Mouse (Mus musculus): ENCODE results near the gene Runx3.

- TF ChIP-seq POLR2A (IDR thresholded peaks at IDR 0.05; ENCODE audit: control insufficient read depth, low read depth, low read length) (no peak), CTCF (IDR thresholded peaks at IDR 0.05; ENCODE audit: control insufficient read depth, insufficient read depth, insufficient replicate concordance, low read depth, low read length) (no peak)
These were observed 4.9 kb upstream of the Runx3 start for GRCm38 (mm10) chr4:135115426-135116170.

All from testis, adult 2 months (tissue).